Mouse (Mus musculus): ENCODE measurements around the gene Creb5. TPM values are rescaled to one million over a fixed set of nuclear protein-coding genes. Genes with fewer than 3 reads are reported as not detected.

Creb5 gene
- polyA plus RNA-seq, 1 experiment = 6.0 TPM

GRCm38 (mm10) chr6:53286389-53287037 lies 557 bp upstream of the Creb5 start:
- peak; percentile 85 to 90 for DNase-seq
- TF ChIP-seq CTCF (IDR thresholded peaks at IDR 0.05; ENCODE audit: borderline replicate concordance, insufficient read depth, low read depth, low read length) = no peak
- TF ChIP-seq POLR2A (IDR thresholded peaks at IDR 0.05; ENCODE audit: borderline replicate concordance, insufficient read depth, low read length) = no peak
- H3K4me3 ChIP-seq (replicated peaks; ENCODE audit: insufficient read depth, low read depth, low read length) = peak overlapping the region; percentile 88
- no peaks in the 10 kb centered on the region for H3K4me1 ChIP-seq (ENCODE audit: control insufficient read depth, insufficient read depth, low read length)
- H3K27me3 ChIP-seq (ENCODE audit: control insufficient read depth, insufficient read depth, low read length) = no peaks in the 10 kb centered on the region
- 2% methylated on average over 20 of the region's 20 CpGs for WGBS
- H3K27ac ChIP-seq (ENCODE audit: insufficient read depth, low read length) = peak overlapping the region; percentile 90

DNA sequence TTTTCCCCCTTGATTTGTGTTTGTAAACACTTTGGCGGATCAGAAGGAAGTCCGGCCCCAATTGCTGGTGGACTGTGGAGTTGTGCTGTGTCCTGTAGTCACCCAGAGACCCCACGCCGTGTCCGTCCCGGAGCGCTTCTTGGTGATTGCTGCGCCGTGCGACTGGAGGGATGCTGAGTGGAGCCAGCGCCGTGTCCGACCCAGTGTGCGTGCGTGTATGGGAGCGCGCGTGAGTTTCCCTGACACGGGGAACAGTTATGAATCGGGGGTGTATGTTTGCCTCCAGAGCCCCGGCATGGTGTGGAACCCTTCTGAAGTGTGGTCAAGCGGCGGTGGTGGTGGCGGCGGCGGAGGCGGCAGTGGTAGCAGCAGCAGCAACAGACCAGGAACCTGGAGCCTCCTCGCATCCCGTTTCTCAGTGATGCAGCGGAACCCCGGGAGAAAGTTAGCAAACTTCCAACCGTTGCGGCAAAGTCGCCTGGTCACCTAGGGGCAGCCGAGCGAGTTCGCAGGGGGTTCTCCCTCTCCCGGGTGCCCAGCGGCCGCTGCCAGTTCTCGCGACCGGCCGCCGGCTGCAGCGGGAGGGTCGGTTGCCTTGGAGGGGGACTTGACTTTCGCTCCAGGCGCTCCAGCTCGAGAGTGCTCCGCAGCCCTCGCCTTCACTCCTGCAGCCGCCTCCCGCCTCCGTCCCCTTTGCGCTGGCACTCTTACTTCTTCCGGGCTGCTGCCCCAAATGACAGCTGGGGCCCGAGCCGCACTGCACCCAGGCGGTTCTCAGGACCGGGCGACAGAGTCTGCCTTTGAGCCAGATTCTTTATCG lies 702 bp downstream of the Creb5 start:
- DNase-seq = peak; percentile 63
- Histone ChIP-seq H3K4me3 (replicated peaks; ENCODE audit: insufficient read depth, low read depth, low read length) (peak overlapping the region; percentile 88), H3K4me1 (ENCODE audit: control insufficient read depth, insufficient read depth, low read length) (no peaks in the 10 kb centered on the region), H3K27me3 (ENCODE audit: control insufficient read depth, insufficient read depth, low read length) (no peaks in the 10 kb centered on the region), H3K27ac (ENCODE audit: insufficient read depth, low read length) (peak overlapping the region; percentile 26; the same call in 1 of the 2 replicates)
- TF ChIP-seq CTCF (IDR thresholded peaks at IDR 0.05; ENCODE audit: borderline replicate concordance, insufficient read depth, low read depth, low read length) = no peak
- no peak for TF ChIP-seq POLR2A (IDR thresholded peaks at IDR 0.05; ENCODE audit: borderline replicate concordance, insufficient read depth, low read length)
- WGBS = under 1% methylated on average over 63 of the region's 63 CpGs

- peak; percentile 23 to 28 for DNase-seq
- TF ChIP-seq CTCF (IDR thresholded peaks at IDR 0.05; ENCODE audit: borderline replicate concordance, insufficient read depth, low read depth, low read length) (no peak), POLR2A (IDR thresholded peaks at IDR 0.05; ENCODE audit: borderline replicate concordance, insufficient read depth, low read length) (no peak)
- H3K27ac ChIP-seq (ENCODE audit: insufficient read depth, low read length) = no peak overlapping the region
- WGBS = 35% methylated on average over 24 of the region's 24 CpGs
- no peaks in the 10 kb centered on the region for H3K27me3 ChIP-seq (ENCODE audit: control insufficient read depth, insufficient read depth, low read length)
- no peaks in the 10 kb centered on the region for H3K4me1 ChIP-seq (ENCODE audit: control insufficient read depth, insufficient read depth, low read length)
- peak overlapping the region; percentile 88 for H3K4me3 ChIP-seq (replicated peaks; ENCODE audit: insufficient read depth, low read depth, low read length)
Observed at GRCm38 (mm10) chr6:53288584-53289558, 1.8 kb downstream of the Creb5 start.

- Histone ChIP-seq H3K4me3 (replicated peaks; ENCODE audit: insufficient read depth, low read depth, low read length) (no peak overlapping the region), H3K27ac (ENCODE audit: insufficient read depth, low read length) (no peak overlapping the region), H3K27me3 (ENCODE audit: control insufficient read depth, insufficient read depth, low read length) (no peaks in the 10 kb centered on the region), H3K4me1 (ENCODE audit: control insufficient read depth, insufficient read depth, low read length) (no peaks in the 10 kb centered on the region)
- 81% methylated on average over 5 of the region's 5 CpGs for WGBS
- TF ChIP-seq POLR2A (IDR thresholded peaks at IDR 0.05; ENCODE audit: borderline replicate concordance, insufficient read depth, low read length) (no peak), CTCF (IDR thresholded peaks at IDR 0.05; ENCODE audit: borderline replicate concordance, insufficient read depth, low read depth, low read length) (no peak)
- no peak for DNase-seq
Observed at GRCm38 (mm10) chr6:53289659-53290058, 2.6 kb downstream of the Creb5 start.

GRCm38 (mm10) chr6:53290215-53290990 lies 3.3 kb downstream of the Creb5 start:
- H3K4me1 ChIP-seq (ENCODE audit: control insufficient read depth, insufficient read depth, low read length) = no peaks in the 10 kb centered on the region
- no peaks in the 10 kb centered on the region for H3K27me3 ChIP-seq (ENCODE audit: control insufficient read depth, insufficient read depth, low read length)
- 84% methylated on average over 8 of the region's 8 CpGs for WGBS
- no peak overlapping the region for H3K27ac ChIP-seq (ENCODE audit: insufficient read depth, low read length)
- TF ChIP-seq CTCF (IDR thresholded peaks at IDR 0.05; ENCODE audit: borderline replicate concordance, insufficient read depth, low read depth, low read length) = peak; percentile 43; the same call in 1 of the 2 replicates
- no peak for TF ChIP-seq POLR2A (IDR thresholded peaks at IDR 0.05; ENCODE audit: borderline replicate concordance, insufficient read depth, low read length)
- H3K4me3 ChIP-seq (replicated peaks; ENCODE audit: insufficient read depth, low read depth, low read length) = no peak overlapping the region
- DNase-seq = peak; percentile 19 to 29

DNA sequence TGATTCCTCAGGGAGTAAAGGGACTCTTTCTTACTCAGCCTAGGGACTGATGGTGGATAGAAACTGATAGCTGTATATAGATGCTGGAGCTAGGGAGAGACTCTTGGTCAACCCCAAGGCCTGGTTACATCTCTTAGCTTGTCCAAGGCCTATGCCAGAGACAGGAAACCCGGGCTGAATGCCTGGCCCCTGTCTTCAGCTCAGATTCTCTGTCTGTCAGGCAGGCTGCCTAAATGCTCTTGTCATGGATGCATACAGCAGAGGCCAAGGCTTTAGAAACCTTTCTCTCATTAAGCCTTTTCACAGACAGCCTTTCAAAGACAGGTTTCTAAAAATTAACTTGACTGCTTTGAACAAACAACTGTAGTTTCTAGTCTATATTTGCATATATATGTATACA lies 5.9 kb downstream of the Creb5 start:
- no peak for TF ChIP-seq CTCF (IDR thresholded peaks at IDR 0.05; ENCODE audit: borderline replicate concordance, insufficient read depth, low read depth, low read length)
- no peak for TF ChIP-seq POLR2A (IDR thresholded peaks at IDR 0.05; ENCODE audit: borderline replicate concordance, insufficient read depth, low read length)

More for the DNA sequence above, 5.9 kb downstream of the Creb5 start:
- H3K4me3 ChIP-seq (replicated peaks; ENCODE audit: insufficient read depth, low read depth, low read length) = no peak overlapping the region
- H3K27me3 ChIP-seq (ENCODE audit: control insufficient read depth, insufficient read depth, low read length) = no peaks in the 10 kb centered on the region
- WGBS = 65% methylated on average over 1 of the region's 1 CpGs
- H3K4me1 ChIP-seq (ENCODE audit: control insufficient read depth, insufficient read depth, low read length) = no peaks in the 10 kb centered on the region
- no peak for DNase-seq
- no peak overlapping the region for H3K27ac ChIP-seq (ENCODE audit: insufficient read depth, low read length)

Data from cerebellum, adult 2 months (tissue).